Mouse (Mus musculus): ENCODE measurements around the gene Rho. TPM values are rescaled to one million over a fixed set of nuclear protein-coding genes. Genes with fewer than 3 reads are reported as not detected.

The Rho gene
- polyA plus RNA-seq, 1 experiment from 2014 or later: 0.19 TPM

GRCm38 (mm10) chr6:115986472-115987095, 55.0 kb downstream of the Rho start:
- Histone ChIP-seq H3K9me3 (no peaks in the 10 kb centered on the region), H3K4me1 (peaks cover 20% of the 10 kb centered on the region), H3K4me3 (no peak overlapping the region), H3K9ac (replicated peaks) (no peak overlapping the region), H3K36me3 (no peaks in the 10 kb centered on the region), H3K4me2 (replicated peaks) (0 out of 2 replicates have a peak overlapping the region, but pooled peaks have one; percentile 10), H3K27me3 (no peaks in the 10 kb centered on the region), H3K27ac (replicated peaks) (no peak overlapping the region)
- 49% methylated on average over 12 of the region's 12 CpGs for WGBS
- no peak for ATAC-seq (replicated peaks)

- no peak overlapping the region for H3K4me3 ChIP-seq
- H3K4me1 ChIP-seq: peaks cover 22% of the 10 kb centered on the region
- peaks cover 1% of the 10 kb centered on the region; the same call in 1 of the 2 replicates for H3K27me3 ChIP-seq
- 0 out of 2 replicates have a peak overlapping the region, but pooled peaks have one; percentile 10 for H3K4me2 ChIP-seq (replicated peaks)
- no peaks in the 10 kb centered on the region for H3K36me3 ChIP-seq
- no peak overlapping the region for H3K27ac ChIP-seq (replicated peaks)
- ATAC-seq (replicated peaks): no peak
- no peak overlapping the region for H3K9ac ChIP-seq (replicated peaks)
- no peaks in the 10 kb centered on the region for H3K9me3 ChIP-seq
- WGBS: 54% methylated on average over 9 of the region's 9 CpGs
Measured at GRCm38 (mm10) chr6:115987096-115987747, 55.7 kb downstream of the Rho start.

GRCm38 (mm10) chr6:115989032-115989431, 57.5 kb downstream of the Rho start:
- H3K4me1 ChIP-seq: peaks cover 35% of the 10 kb centered on the region
- no peak for ATAC-seq (replicated peaks)
- peaks cover 19% of the 10 kb centered on the region for H3K27me3 ChIP-seq
- H3K36me3 ChIP-seq: no peaks in the 10 kb centered on the region
- H3K9ac ChIP-seq (replicated peaks): no peak overlapping the region
- no peaks in the 10 kb centered on the region for H3K9me3 ChIP-seq
- WGBS: 75% methylated on average over 5 of the region's 5 CpGs
- 0 out of 2 replicates have a peak overlapping the region, but pooled peaks have one; percentile 67 for H3K4me2 ChIP-seq (replicated peaks)
- no peak overlapping the region for H3K27ac ChIP-seq (replicated peaks)
- no peak overlapping the region for H3K4me3 ChIP-seq

GRCm38 (mm10) chr6:115989607-115990006, 58.1 kb downstream of the Rho start:
- no peak overlapping the region for H3K27ac ChIP-seq (replicated peaks)
- H3K9me3 ChIP-seq: no peaks in the 10 kb centered on the region
- no peak overlapping the region for H3K4me3 ChIP-seq
- H3K36me3 ChIP-seq: no peaks in the 10 kb centered on the region
- peaks cover 41% of the 10 kb centered on the region for H3K4me1 ChIP-seq
- WGBS: 43% methylated on average over 4 of the region's 4 CpGs
- no peak overlapping the region for H3K9ac ChIP-seq (replicated peaks)
- peaks cover 23% of the 10 kb centered on the region for H3K27me3 ChIP-seq
- H3K4me2 ChIP-seq (replicated peaks): peak overlapping the region; percentile 67; the same call in 1 of the 2 replicates
- no peak for ATAC-seq (replicated peaks)

Other genes with a start within 250 kb of the Rho start
- gene Tmem40, start 169.3 kb upstream of the Rho start, polyA plus RNA-seq (2015; fragmentation: Nextera tagmentation; extraction: Ambion mirVana): 0.40 and 0.75 TPM in 2 replicates
- 17.1 and 19.5 TPM in 2 replicates for gene Cand2, start 157.2 kb upstream of the Rho start, polyA plus RNA-seq (2015; fragmentation: Nextera tagmentation; extraction: Ambion mirVana)
- gene Rpl32, start 123.0 kb upstream of the Rho start, polyA plus RNA-seq (2015; fragmentation: Nextera tagmentation; extraction: Ambion mirVana): 1,339 and 1,342 TPM in 2 replicates
- gene Efcab12, start 93.3 kb upstream of the Rho start, polyA plus RNA-seq (2015; fragmentation: Nextera tagmentation; extraction: Ambion mirVana): 1.8 and 2.0 TPM in 2 replicates
- 15.5 and 16.3 TPM in 2 replicates for gene Mbd4, start 78.4 kb upstream of the Rho start, polyA plus RNA-seq (2015; fragmentation: Nextera tagmentation; extraction: Ambion mirVana)
- gene Ift122, start 78.3 kb upstream of the Rho start, polyA plus RNA-seq (2015; fragmentation: Nextera tagmentation; extraction: Ambion mirVana): 28.2 and 29.4 TPM in 2 replicates
- not detected in 2 replicates for gene H1foo, start 13.2 kb downstream of the Rho start, polyA plus RNA-seq (2015; fragmentation: Nextera tagmentation; extraction: Ambion mirVana)
- gene Plxnd1, start 63.3 kb downstream of the Rho start, polyA plus RNA-seq (2015; fragmentation: Nextera tagmentation; extraction: Ambion mirVana): 13.5 and 21.4 TPM in 2 replicates

Measured in forebrain, embryonic 15.5 days (tissue).